Mouse (Mus musculus): ENCODE data around the gene Mbd3. TPM values are rescaled to one million over a fixed set of nuclear protein-coding genes. Genes with fewer than 3 reads are reported as not detected.

Mbd3 gene
- polyA plus RNA-seq, 1 experiment from 2014 or later = 64.4 TPM

Other genes with a start within 250 kb of the Mbd3 start
- 17.6 to 31.0 TPM (median 19.0 TPM) in 3 replicates for gene Cirbp, start 233.6 kb downstream of the Mbd3 start, polyA plus RNA-seq (2018)
- 4.4 to 19.3 TPM (median 13.3 TPM) in 3 replicates for gene 1600002K03Rik, start 226.6 kb downstream of the Mbd3 start, polyA plus RNA-seq (2018)
- gene Efna2, start 220.1 kb downstream of the Mbd3 start, polyA plus RNA-seq (2018) = 0.11 to 0.29 TPM (median 0.26 TPM) in 3 replicates
- gene Mum1, start 173.1 kb downstream of the Mbd3 start, polyA plus RNA-seq (2018) = 5.1 to 14.8 TPM (median 7.6 TPM) in 3 replicates
- gene Ndufs7, start 150.4 kb downstream of the Mbd3 start, polyA plus RNA-seq (2018) = 31.2 to 113 TPM (median 79.8 TPM) in 3 replicates
- 8.2 to 24.0 TPM (median 13.8 TPM) in 3 replicates for gene Gamt, start 138.5 kb downstream of the Mbd3 start, polyA plus RNA-seq (2018)
- gene Dazap1, start 138.1 kb downstream of the Mbd3 start, polyA plus RNA-seq (2018) = 75.1 to 96.3 TPM (median 76.2 TPM) in 3 replicates
- 1,044 to 2,135 TPM (median 1,962 TPM) in 3 replicates for gene Rps15, start 107.1 kb downstream of the Mbd3 start, polyA plus RNA-seq (2018)
- 0.03 to 0.13 TPM (median 0.06 TPM) in 3 replicates for gene Apc2, start 103.6 kb downstream of the Mbd3 start, polyA plus RNA-seq (2018)
- 20.5 to 43.3 TPM (median 41.4 TPM) in 3 replicates for gene 2310011J03Rik, start 79.0 kb downstream of the Mbd3 start, polyA plus RNA-seq (2018)
- gene Pcsk4, start 70.1 kb downstream of the Mbd3 start, polyA plus RNA-seq (2018) = 0.36 to 0.99 TPM (median 0.64 TPM) in 3 replicates
- gene Reep6, start 69.6 kb downstream of the Mbd3 start, polyA plus RNA-seq (2018) = 0.14 to 0.42 TPM (median 0.14 TPM) in 3 replicates
- gene Adamtsl5, start 51.1 kb downstream of the Mbd3 start, polyA plus RNA-seq (2018) = 4.7 to 10.2 TPM (median 8.1 TPM) in 3 replicates
- not detected in 3 replicates for gene Plk5, start 43.1 kb downstream of the Mbd3 start, polyA plus RNA-seq (2018)
- gene Mex3d, start 11.9 kb downstream of the Mbd3 start, polyA plus RNA-seq (2018) = 4.1 to 6.2 TPM (median 6.0 TPM) in 3 replicates
- 150 to 306 TPM (median 241 TPM) in 3 replicates for gene Uqcr11, start 7.3 kb upstream of the Mbd3 start, polyA plus RNA-seq (2018)
- 9.2 to 21.5 TPM (median 17.0 TPM) in 3 replicates for gene Tcf3, start 34.1 kb upstream of the Mbd3 start, polyA plus RNA-seq (2018)
- not detected in 3 replicates for gene Onecut3, start 95.3 kb upstream of the Mbd3 start, polyA plus RNA-seq (2018)
- 0.05 TPM in 1 of 3 replicates, not detected in the others for gene Atp8b3, start 139.6 kb upstream of the Mbd3 start, polyA plus RNA-seq (2018)
- gene Rexo1, start 162.0 kb upstream of the Mbd3 start, polyA plus RNA-seq (2018) = 14.2 to 19.1 TPM (median 18.5 TPM) in 3 replicates
- gene Klf16, start 177.8 kb upstream of the Mbd3 start, polyA plus RNA-seq (2018) = 3.4 to 12.6 TPM (median 6.0 TPM) in 3 replicates
- gene Abhd17a, start 190.8 kb upstream of the Mbd3 start, polyA plus RNA-seq (2018) = 11.7 to 58.2 TPM (median 51.7 TPM) in 3 replicates
- 34.4 to 66.1 TPM (median 53.0 TPM) in 3 replicates for gene Scamp4, start 203.3 kb upstream of the Mbd3 start, polyA plus RNA-seq (2018)
- 0.60 to 3.8 TPM (median 2.4 TPM) in 3 replicates for gene Adat3, start 203.3 kb upstream of the Mbd3 start, polyA plus RNA-seq (2018)
- 0.44 to 1.1 TPM in 2 of 3 replicates, not detected in the other for gene Gm49322, start 206.5 kb upstream of the Mbd3 start, polyA plus RNA-seq (2018)
- 66.6 to 78.0 TPM (median 74.8 TPM) in 3 replicates for gene Csnk1g2, start 223.3 kb upstream of the Mbd3 start, polyA plus RNA-seq (2018)